Mouse (Mus musculus) E14TG2a.4 (cell line): ENCODE results near the gene Orai1.

Experiments
- CTCF ChIP-seq: conservative IDR thresholded peaks from 2 replicates; pipeline ENCODE4 v1.5.1; 2014; ENCODE audit warnings: low read length
- POU5F1 ChIP-seq: IDR thresholded peaks from 2 replicates; pipeline ENCODE4 v1.6.1; 2014; ENCODE audit warnings: low read length, borderline replicate concordance

- no peak for TF ChIP-seq CTCF
- TF ChIP-seq POU5F1: no peak
Measured at GRCm38 (mm10) chr5:123023049-123023448, 8.2 kb downstream of the Orai1 start.
